Mouse (Mus musculus) stomach, postnatal 0 days (tissue): ENCODE data around the gene Ttc16.

Experiments used
- CTCF ChIP-seq: IDR thresholded peaks from 2 replicates; pipeline ENCODE4 v1.5.1; 2016; ENCODE audit warnings: antibody characterized with exemption, low read depth, mild to moderate bottlenecking, moderate library complexity
- EP300 ChIP-seq: optimal IDR thresholded peaks from 2 replicates; pipeline ENCODE3; 2016; ENCODE audit warnings: antibody characterized with exemption

- no peak for TF ChIP-seq CTCF
- no peak for TF ChIP-seq EP300
Observed at GRCm38 (mm10) chr2:32734480-32734879, 41.0 kb downstream of the Ttc16 start.
